Mouse (Mus musculus) E14TG2a.4 (cell line): ENCODE measurements at regions not wholly inside any gene's neighbourhood (a gene's known extent, or its start where the extent isn't known, plus 50 kb on each side); places are given as distances from the start of the nearest gene placed in this dataset.

Experiments
- CTCF ChIP-seq: conservative IDR thresholded peaks from 2 replicates; pipeline ENCODE4 v1.5.1; 2014; ENCODE audit warnings: low read length
- NANOG ChIP-seq: IDR thresholded peaks from 2 replicates; pipeline ENCODE4 v1.6.1; 2014; ENCODE audit warnings: borderline replicate concordance, low read length, mixed read lengths
- POU5F1 ChIP-seq: IDR thresholded peaks from 2 replicates; pipeline ENCODE4 v1.6.1; 2014; ENCODE audit warnings: low read length, borderline replicate concordance

DNA sequence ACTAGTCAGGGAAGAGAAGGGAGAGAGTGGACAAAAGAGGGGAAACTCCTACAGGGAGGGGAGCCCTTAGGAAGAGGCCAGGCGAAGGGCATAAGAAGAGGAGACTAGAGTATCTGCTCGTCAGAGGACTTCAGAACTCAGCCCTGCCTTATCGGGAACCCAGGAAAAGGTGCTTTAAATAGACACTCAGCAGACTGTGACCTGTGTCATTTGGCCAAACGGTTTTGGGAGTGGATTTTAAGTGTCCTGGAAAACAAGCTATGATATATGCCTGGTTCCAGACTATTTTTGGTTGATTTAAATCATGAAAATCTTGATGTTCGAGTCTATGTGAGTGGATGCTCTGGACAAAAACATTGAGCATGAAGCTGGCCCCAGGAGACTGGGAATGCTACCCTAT is 405.8 kb downstream of the Tns1 start:
- no peak for TF ChIP-seq CTCF
- TF ChIP-seq POU5F1, result no peak
- TF ChIP-seq NANOG, result no peak
